Mouse (Mus musculus) MEL (cell line): ENCODE results near the gene Rab21. TPM values are rescaled to one million over a fixed set of nuclear protein-coding genes. Genes with fewer than 3 reads are reported as not detected.

Experiments
- DNase-seq: peaks from one replicate; pipeline ENCODE4 v3.0.0; 2011; ENCODE audit warnings: low read depth, low spot score
- H3K27ac ChIP-seq: 2 replicates; pipeline ENCODE4 v1.5.1; 2012; ENCODE audit warnings: low read depth, mild to moderate bottlenecking, control low read depth, low read length, moderate library complexity; ENCODE audit not compliant: control insufficient read depth
- H3K27me3 ChIP-seq, 2 experiments: fragments of 150-350 bp in 1 of 2; sonication (generic) in 1 of 2; 2 replicates each; pipeline ENCODE4 v1.6.1; 2012; ENCODE audit warnings: low read length in 2 of 2, mild to moderate bottlenecking in 2 of 2, improper control_type of control experiment in 1 of 2, moderate library complexity in 1 of 2; ENCODE audit not compliant: insufficient read depth in 2 of 2, control insufficient read depth in 1 of 2
- H3K36me3 ChIP-seq, 2 experiments: 2 replicates each; pipeline ENCODE4 v1.6.1; 2012 to 2014; ENCODE audit warnings: low read length in 2 of 2, improper control_type of control experiment in 1 of 2, inconsistent platforms in 1 of 2, mild to moderate bottlenecking in 1 of 2; ENCODE audit not compliant: insufficient read depth in 2 of 2, control insufficient read depth in 1 of 2
- H3K4me1 ChIP-seq, 2 experiments: fragments of 150-350 bp in 1 of 2; sonication (generic) in 1 of 2; 2 replicates each; pipeline ENCODE4 v1.6.1; 2012; ENCODE audit warnings: low read length in 2 of 2, improper control_type of control experiment in 1 of 2, mild to moderate bottlenecking in 1 of 2; ENCODE audit not compliant: insufficient read depth in 2 of 2, control insufficient read depth in 1 of 2
- H3K4me3 ChIP-seq, 2 experiments: fragments of 150-350 bp in 1 of 2; sonication (generic) in 1 of 2; 2 replicates each; pipeline ENCODE4 v1.5.1; 2012; ENCODE audit warnings: low read depth in 2 of 2, low read length in 2 of 2, mild to moderate bottlenecking in 2 of 2, moderate library complexity in 2 of 2, control low read depth in 1 of 2, improper control_type of control experiment in 1 of 2; ENCODE audit not compliant: control insufficient read depth in 1 of 2, insufficient read depth in 1 of 2
- H3K79me2 ChIP-seq: 2 replicates; pipeline ENCODE4 v1.6.1; 2012; ENCODE audit warnings: mild to moderate bottlenecking, low read length, moderate library complexity; ENCODE audit not compliant: control insufficient read depth, poor library complexity, insufficient read depth
- H3K9ac ChIP-seq: 2 replicates; pipeline ENCODE4 v1.6.1; 2012; ENCODE audit warnings: low read depth, mild to moderate bottlenecking, control low read depth, low read length, moderate library complexity; ENCODE audit not compliant: control insufficient read depth, poor library complexity, severe bottlenecking
- H3K9me3 ChIP-seq: fragments of 150-350 bp; sonication (generic); replicated peaks from 2 replicates; pipeline ENCODE4 v1.6.1; 2012; ENCODE audit warnings: mild to moderate bottlenecking, low read length, improper control_type of control experiment, moderate library complexity; ENCODE audit not compliant: insufficient read depth
- BHLHE40 ChIP-seq: IDR thresholded peaks from 2 replicates; pipeline ENCODE4 v1.6.1; 2012; ENCODE audit warnings: low read depth, mild to moderate bottlenecking, inconsistent platforms, low read length, improper control_type of control experiment, borderline replicate concordance
- CHD1 ChIP-seq: IDR thresholded peaks from 2 replicates; pipeline ENCODE4 v1.6.1; 2012; ENCODE audit warnings: low read depth, mild to moderate bottlenecking, inconsistent platforms, low read length, improper control_type of control experiment
- CHD2 ChIP-seq: IDR thresholded peaks from 2 replicates; pipeline ENCODE4 v1.6.1; 2011; ENCODE audit warnings: low read length, improper control_type of control experiment
- E2F4 ChIP-seq: IDR thresholded peaks from 2 replicates; pipeline ENCODE4 v1.6.1; 2011; ENCODE audit warnings: low read depth, low read length, improper control_type of control experiment, borderline replicate concordance
- ELF1 ChIP-seq: IDR thresholded peaks from 2 replicates; pipeline ENCODE4 v1.6.1; 2014; ENCODE audit warnings: low read depth, mild to moderate bottlenecking, inconsistent platforms, low read length, improper control_type of control experiment, moderate library complexity
- EP300 ChIP-seq, 2 experiments: IDR thresholded peaks; 2 replicates each; pipeline ENCODE4 v1.6.1; 2011; ENCODE audit warnings: improper control_type of control experiment in 2 of 2, low read length in 2 of 2, low read depth in 1 of 2, mild to moderate bottlenecking in 1 of 2
- ETS1 ChIP-seq: IDR thresholded peaks from 2 replicates; pipeline ENCODE4 v1.6.1; 2012; ENCODE audit warnings: low read depth, mild to moderate bottlenecking, inconsistent platforms, low read length, improper control_type of control experiment, moderate library complexity
- GABPA ChIP-seq: IDR thresholded peaks from 2 replicates; pipeline ENCODE4 v1.6.1; 2012; ENCODE audit warnings: low read depth, mild to moderate bottlenecking, inconsistent platforms, low read length, improper control_type of control experiment, moderate library complexity
- GATA1 ChIP-seq: IDR thresholded peaks from 2 replicates; pipeline ENCODE4 v1.6.1; 2011; ENCODE audit warnings: low read depth, low read length, improper control_type of control experiment
- HCFC1 ChIP-seq: IDR thresholded peaks from 2 replicates; pipeline ENCODE4 v1.6.1; 2012; ENCODE audit warnings: low read depth, mild to moderate bottlenecking, inconsistent platforms, low read length, improper control_type of control experiment, moderate library complexity
- KAT2A ChIP-seq: conservative IDR thresholded peaks from 2 replicates; pipeline ENCODE4 v1.6.1; 2012; ENCODE audit warnings: low read depth, low read length, improper control_type of control experiment, inconsistent platforms
- MAFK ChIP-seq: IDR thresholded peaks from 2 replicates; pipeline ENCODE4 v1.6.1; 2011; ENCODE audit warnings: low read depth, mild to moderate bottlenecking, low read length, improper control_type of control experiment, borderline replicate concordance
- MAX ChIP-seq: IDR thresholded peaks from 2 replicates; pipeline ENCODE4 v1.6.1; 2011; ENCODE audit warnings: low read length, improper control_type of control experiment
- MEF2A ChIP-seq: IDR thresholded peaks from 2 replicates; pipeline ENCODE4 v1.6.1; 2014; ENCODE audit warnings: low read depth, mild to moderate bottlenecking, inconsistent platforms, low read length, improper control_type of control experiment; ENCODE audit not compliant: poor library complexity, insufficient replicate concordance, severe bottlenecking; ENCODE audit errors: extremely low read depth
- MXI1 ChIP-seq: IDR thresholded peaks from 2 replicates; pipeline ENCODE4 v1.6.1; 2011; ENCODE audit warnings: mild to moderate bottlenecking, low read depth, low read length, improper control_type of control experiment
- MYB ChIP-seq: IDR thresholded peaks from 2 replicates; pipeline ENCODE4 v1.6.1; 2011; ENCODE audit warnings: mild to moderate bottlenecking, low read depth, low read length, improper control_type of control experiment
- MYC ChIP-seq: IDR thresholded peaks from 2 replicates; pipeline ENCODE4 v1.6.1; 2011; ENCODE audit warnings: low read depth, mild to moderate bottlenecking, low read length, improper control_type of control experiment, moderate library complexity
- POLR2A ChIP-seq, 2 experiments: IDR thresholded peaks; 2 replicates each; pipeline ENCODE4 v1.6.1; 2011 to 2012; ENCODE audit warnings: low read length in 2 of 2, mild to moderate bottlenecking in 2 of 2, control low read depth in 1 of 2, improper control_type of control experiment in 1 of 2, low read depth in 1 of 2, moderate library complexity in 1 of 2; ENCODE audit not compliant: control insufficient read depth in 1 of 2, insufficient read depth in 1 of 2, poor library complexity in 1 of 2
- POLR2AphosphoS2 ChIP-seq: IDR thresholded peaks from 2 replicates; pipeline ENCODE4 v1.6.1; 2011; ENCODE audit warnings: low read length, improper control_type of control experiment
- POLR2AphosphoS5 ChIP-seq: IDR thresholded peaks from 2 replicates; pipeline ENCODE4 v1.6.1; 2012; ENCODE audit warnings: low read depth, borderline replicate concordance, mild to moderate bottlenecking, inconsistent platforms, low read length, moderate library complexity, mixed read lengths
- RAD21 ChIP-seq: IDR thresholded peaks from 2 replicates; pipeline ENCODE4 v1.6.1; 2011; ENCODE audit warnings: mild to moderate bottlenecking, low read depth, low read length, improper control_type of control experiment
- RCOR1 ChIP-seq: IDR thresholded peaks from 2 replicates; pipeline ENCODE4 v1.6.1; 2012; ENCODE audit warnings: low read depth, mild to moderate bottlenecking, inconsistent platforms, low read length, improper control_type of control experiment
- SIN3A ChIP-seq: IDR thresholded peaks from 2 replicates; pipeline ENCODE4 v1.6.1; 2012; ENCODE audit warnings: low read length, improper control_type of control experiment, inconsistent platforms
- SMC3 ChIP-seq: IDR thresholded peaks from 2 replicates; pipeline ENCODE4 v1.6.1; 2011; ENCODE audit warnings: low read depth, low read length, improper control_type of control experiment
- TAL1 ChIP-seq: IDR thresholded peaks from 2 replicates; pipeline ENCODE4 v1.6.1; 2012; ENCODE audit warnings: mild to moderate bottlenecking, inconsistent platforms, low read length, moderate library complexity, mixed read lengths
- TBP ChIP-seq: IDR thresholded peaks from 2 replicates; pipeline ENCODE4 v1.8.0; 2011; ENCODE audit warnings: low read depth, low read length, improper control_type of control experiment
- TCF12 ChIP-seq: IDR thresholded peaks from 2 replicates; pipeline ENCODE4 v1.6.1; 2014; ENCODE audit warnings: low read depth, mild to moderate bottlenecking, inconsistent platforms, low read length, improper control_type of control experiment, moderate library complexity
- UBTF ChIP-seq: IDR thresholded peaks from 2 replicates; pipeline ENCODE4 v1.6.1; 2012; ENCODE audit warnings: low read depth, mild to moderate bottlenecking, inconsistent platforms, low read length, improper control_type of control experiment, moderate library complexity, borderline replicate concordance; ENCODE audit not compliant: insufficient read depth
- USF1 ChIP-seq: IDR thresholded peaks from 2 replicates; pipeline ENCODE4 v1.6.1; 2014; ENCODE audit warnings: low read depth, mild to moderate bottlenecking, inconsistent platforms, low read length, improper control_type of control experiment, moderate library complexity
- ZC3H11A ChIP-seq: IDR thresholded peaks from 2 replicates; pipeline ENCODE4 v1.6.1; 2012; ENCODE audit warnings: low read depth, mild to moderate bottlenecking, inconsistent platforms, low read length, improper control_type of control experiment
- ZKSCAN1 ChIP-seq: IDR thresholded peaks from 2 replicates; pipeline ENCODE4 v1.6.1; 2012; ENCODE audit warnings: low read depth, mild to moderate bottlenecking, inconsistent platforms, low read length, improper control_type of control experiment, moderate library complexity
- ZNF384 ChIP-seq: IDR thresholded peaks from 2 replicates; pipeline ENCODE4 v1.6.1; 2012; ENCODE audit warnings: low read depth, mild to moderate bottlenecking, inconsistent platforms, low read length, improper control_type of control experiment
- polyA plus RNA-seq, 2 experiments: library from polyadenylated mRNA; stranded (reverse) in 1 of 2; unstranded in 1 of 2; fragments of >175 nt in 1 of 2; fragments of >200 nt in 1 of 2; gene quantifications; 2 replicates each; pipeline versions ENCODE4 v1.2.1 to v1.2.4; 2012; ENCODE audit warnings: low replicate concordance in 2 of 2, low read depth in 1 of 2; ENCODE audit not compliant: insufficient read length in 2 of 2, insufficient read depth in 1 of 2, missing spikeins in 1 of 2
- total RNA-seq: library from RNA; depleted of rRNA; stranded (reverse); fragments of 300-350 nt; gene quantifications from 2 replicates; pipeline ENCODE4 v1.2.3, GENCODE M21; 2012

Gene Rab21
- total and polyA plus RNA-seq, 3 experiments = 12.9 to 31.5 (median 20.9) TPM

DNA sequence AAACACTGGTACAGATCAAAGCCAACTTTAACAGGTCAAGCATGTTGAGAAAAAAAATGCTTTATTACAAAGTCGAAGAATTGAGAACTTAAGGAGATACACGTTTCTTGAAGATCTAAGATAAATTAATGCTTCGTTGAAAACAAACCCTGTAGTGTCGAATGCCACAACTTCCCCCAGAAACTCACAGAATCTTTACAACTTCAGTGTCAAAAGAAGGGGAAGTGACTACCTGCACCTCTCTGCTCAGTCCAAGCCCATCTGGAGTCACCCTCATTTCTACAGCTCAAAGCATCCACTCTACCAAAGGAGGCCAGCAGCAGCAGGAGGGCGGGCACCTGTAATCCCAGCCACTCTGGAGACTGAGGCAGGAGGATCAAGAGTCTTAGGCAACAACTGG is 3.2 kb downstream of the Rab21 start:
- 0 out of 4 replicates have a peak overlapping the region, but pooled peaks of 1 of the 2 experiments have one; percentile 22 for H3K4me3 ChIP-seq
- no peaks in the 10 kb centered on the region for H3K27me3 ChIP-seq
- no peak overlapping the region for H3K27ac ChIP-seq
- no peaks in the 10 kb centered on the region for H3K9me3 ChIP-seq
- H3K9ac ChIP-seq = no peak overlapping the region
- peaks cover 0 to 28% of the 10 kb centered on the region in 2 experiments; a peak in 2 of 4 replicates for H3K36me3 ChIP-seq
- peaks cover 57% of the 10 kb centered on the region for H3K79me2 ChIP-seq
- peaks cover 8 to 30% of the 10 kb centered on the region in 2 experiments for H3K4me1 ChIP-seq
- TF ChIP-seq RCOR1 (no peak), E2F4 (no peak), ZNF384 (peak; percentile 54; the same call in 1 of the 2 replicates), KAT2A (no peak), MYC (no peak), TAL1 (no peak), SIN3A (peak; percentile 43; the same call in 1 of the 2 replicates), POLR2AphosphoS5 (no peak), USF1 (no peak), MYB (no peak), EP300 (IDR thresholded peaks at IDR 0.05; ENCODE audit: low read depth in 1 of 2, low read length in 2 of 2) (0 out of 4 replicates have a peak, but pooled peaks of 1 of the 2 experiments have one; percentile 18), MXI1 (peak; percentile 48), CHD2 (no peak), POLR2AphosphoS2 (no peak), POLR2A (IDR thresholded peaks at IDR 0.05; ENCODE audit: control insufficient read depth in 1 of 2, insufficient read depth in 1 of 2, low read depth in 1 of 2, low read length in 2 of 2, poor library complexity in 1 of 2) (no peak), BHLHE40 (peak; percentile 64; the same call in 1 of the 2 replicates), ETS1 (no peak), SMC3 (no peak), MAFK (no peak), HCFC1 (0 out of 2 replicates have a peak, but pooled peaks have one; percentile 33), GABPA (no peak), CHD1 (no peak), TCF12 (0 out of 2 replicates have a peak, but pooled peaks have one; percentile 27), RAD21 (no peak), ELF1 (no peak), UBTF (0 out of 2 replicates have a peak, but pooled peaks have one; percentile 54), GATA1 (peak; percentile 34), TBP (no peak), MEF2A (no peak), ZKSCAN1 (0 out of 2 replicates have a peak, but pooled peaks have one; percentile 19), MAX (no peak), ZC3H11A (no peak)
- DNase-seq = peak; percentile 75
